Mouse (Mus musculus) kidney, adult 2 months (tissue): Measurements from ENCODE around the gene Tmcc1.

Experiments
- CTCF ChIP-seq: fragments of 200-500 bp; conservative IDR thresholded peaks from 2 replicates; pipeline ENCODE4 v1.5.1; 2011; ENCODE audit warnings: low read depth, mild to moderate bottlenecking, control low read depth, low read length, moderate library complexity, mixed read lengths; ENCODE audit not compliant: insufficient read depth, insufficient read length
- POLR2A ChIP-seq: fragments of 200-500 bp; IDR thresholded peaks from one replicate; pipeline ENCODE4 v1.6.1; 2011; ENCODE audit warnings: low read depth, low read length, control low read depth

DNA sequence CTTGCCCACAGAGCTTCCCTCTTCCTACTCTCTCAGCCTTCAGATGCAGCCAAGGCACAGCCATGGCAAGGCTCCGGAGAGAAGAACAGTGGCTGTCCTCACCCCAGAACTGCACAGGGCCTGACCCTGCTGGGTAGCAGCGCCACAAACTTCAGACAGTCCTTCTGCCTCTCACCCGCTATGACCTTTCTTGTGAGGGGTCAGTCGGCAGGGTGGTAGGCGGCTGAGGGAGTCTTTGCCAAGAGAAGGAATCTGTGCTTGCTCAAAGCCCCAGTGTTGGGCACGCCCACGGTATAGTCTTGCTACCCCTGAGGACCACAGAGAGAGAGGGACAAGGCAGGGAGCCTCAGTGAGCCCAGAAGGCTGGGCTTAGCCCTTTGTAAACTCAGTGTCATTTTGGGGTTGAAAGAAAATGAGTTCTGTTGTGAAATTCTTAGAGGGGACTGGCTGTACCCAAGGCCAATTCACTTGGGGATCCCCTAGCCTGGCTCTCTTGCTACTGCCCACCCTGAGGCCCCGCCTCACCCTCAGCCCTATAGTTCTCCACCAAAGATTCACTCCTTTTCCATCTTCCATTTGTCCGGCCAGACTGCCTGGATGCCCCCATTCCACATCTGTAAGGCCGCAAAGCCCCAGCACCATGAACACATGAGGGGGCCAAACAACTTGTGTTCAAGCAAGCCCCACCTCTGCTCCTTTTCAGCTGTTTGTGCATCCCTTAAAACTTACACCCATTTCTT lies 201.2 kb downstream of the Tmcc1 start:
- TF ChIP-seq CTCF (no peak), POLR2A (no peak)
